Mouse (Mus musculus) CH12F3 (cell line): ENCODE measurements around the gene Gm44973.
"Not testable (repeated sequence)": the region's sequence is repeated elsewhere in the genome, so short reads cannot be mapped to it uniquely, and the experiment has no call there.

ENCODE experiments used
- in situ Hi-C: fragments of 300-500 bp; cut with MboI; formaldehyde crosslinking; loops from 2 replicates; pipeline ENCODE4 v1.14.3; 2020; ENCODE audit warnings: low sequenced_read_pairs

The Gm44973 gene

GRCm38 (mm10) chr7:5016057-5016456 lies 761 bp downstream of the Gm44973 start:
- in situ Hi-C loops: no loop called here

- in situ Hi-C loops: no loop called here
Observed at GRCm38 (mm10) chr7:5016920-5017319, 1.6 kb downstream of the Gm44973 start.

GRCm38 (mm10) chr7:5017352-5017751 lies 2.1 kb downstream of the Gm44973 start:
- in situ Hi-C loops: no loop called here

- in situ Hi-C loops: no loop called here
Observed at GRCm38 (mm10) chr7:5017931-5018330, 2.6 kb downstream of the Gm44973 start.

DNA sequence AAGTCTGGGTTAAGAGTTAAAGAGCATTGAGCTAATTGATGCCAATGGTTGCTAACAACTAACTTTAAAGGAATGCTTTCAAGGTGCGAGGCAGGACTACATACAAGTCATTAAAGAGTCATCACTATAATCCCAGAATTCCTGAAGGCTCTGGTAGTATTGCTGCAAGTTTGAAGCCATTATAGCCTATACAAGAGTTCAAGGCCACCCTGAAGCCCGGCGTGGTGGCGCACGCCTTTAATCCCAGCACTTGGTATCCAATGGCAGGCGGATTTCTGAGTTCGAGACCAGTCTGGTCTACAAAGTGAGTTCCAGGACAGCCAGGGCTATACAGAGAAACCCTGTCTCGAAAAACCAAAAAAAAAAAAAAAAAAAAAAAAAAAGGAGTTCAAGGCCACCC lies 4.3 kb downstream of the Gm44973 start:
- in situ Hi-C loops: not testable (repeated sequence)

- in situ Hi-C loops: no loop called here
Observed at GRCm38 (mm10) chr7:5020000-5020681, 4.8 kb downstream of the Gm44973 start, which contains the start of the genes Zfp865 and Ccdc106. Gene Zfp865 (plus strand): TSS chr7:5020376. Gene Ccdc106 (plus strand): TSS chr7:5020553.

DNA sequence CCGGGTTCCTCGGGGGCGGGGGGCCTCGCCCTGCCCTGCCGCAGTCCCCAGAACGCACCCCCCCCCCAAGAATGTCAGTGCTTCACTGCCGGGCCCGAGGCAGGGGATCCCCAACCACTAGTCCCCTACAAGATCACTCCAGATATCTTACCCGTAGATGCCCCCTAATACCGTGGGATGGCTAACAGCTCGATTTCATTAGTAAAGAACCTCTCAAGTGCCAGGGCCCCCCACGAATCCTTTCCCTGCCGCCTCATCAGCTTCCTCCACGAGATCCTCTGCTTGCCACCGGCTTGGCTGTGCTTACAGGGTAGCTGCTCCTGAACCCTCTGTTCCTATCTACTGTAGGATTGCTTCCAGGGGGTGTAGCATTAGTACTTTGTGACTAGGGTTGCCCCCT lies 5.4 kb downstream of the Gm44973 start:
- in situ Hi-C loops: no loop called here

GRCm38 (mm10) chr7:5021197-5021596 lies 5.9 kb downstream of the Gm44973 start:
- in situ Hi-C loops: no loop called here

DNA sequence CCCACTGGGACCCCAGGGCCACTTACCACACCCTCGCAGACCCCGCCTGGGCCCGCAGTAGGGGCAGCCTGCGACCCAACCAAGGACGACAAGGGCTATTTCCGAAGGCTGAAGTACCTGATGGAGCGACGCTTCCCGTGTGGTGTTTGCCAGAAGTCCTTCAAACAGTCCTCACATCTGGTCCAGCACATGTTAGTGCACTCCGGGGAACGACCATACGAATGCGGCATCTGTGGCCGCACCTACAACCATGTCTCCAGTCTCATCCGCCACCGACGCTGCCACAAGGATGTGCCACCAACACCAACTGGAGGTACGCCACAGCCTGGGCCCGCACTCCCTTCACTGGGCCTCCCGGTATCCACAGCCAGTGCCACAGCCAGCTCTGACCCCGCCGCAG lies 14.2 kb downstream of the Gm44973 start:
- in situ Hi-C loops: no loop called here

- in situ Hi-C loops: no loop called here
Observed at GRCm38 (mm10) chr7:5029946-5030345, 14.7 kb downstream of the Gm44973 start.

DNA sequence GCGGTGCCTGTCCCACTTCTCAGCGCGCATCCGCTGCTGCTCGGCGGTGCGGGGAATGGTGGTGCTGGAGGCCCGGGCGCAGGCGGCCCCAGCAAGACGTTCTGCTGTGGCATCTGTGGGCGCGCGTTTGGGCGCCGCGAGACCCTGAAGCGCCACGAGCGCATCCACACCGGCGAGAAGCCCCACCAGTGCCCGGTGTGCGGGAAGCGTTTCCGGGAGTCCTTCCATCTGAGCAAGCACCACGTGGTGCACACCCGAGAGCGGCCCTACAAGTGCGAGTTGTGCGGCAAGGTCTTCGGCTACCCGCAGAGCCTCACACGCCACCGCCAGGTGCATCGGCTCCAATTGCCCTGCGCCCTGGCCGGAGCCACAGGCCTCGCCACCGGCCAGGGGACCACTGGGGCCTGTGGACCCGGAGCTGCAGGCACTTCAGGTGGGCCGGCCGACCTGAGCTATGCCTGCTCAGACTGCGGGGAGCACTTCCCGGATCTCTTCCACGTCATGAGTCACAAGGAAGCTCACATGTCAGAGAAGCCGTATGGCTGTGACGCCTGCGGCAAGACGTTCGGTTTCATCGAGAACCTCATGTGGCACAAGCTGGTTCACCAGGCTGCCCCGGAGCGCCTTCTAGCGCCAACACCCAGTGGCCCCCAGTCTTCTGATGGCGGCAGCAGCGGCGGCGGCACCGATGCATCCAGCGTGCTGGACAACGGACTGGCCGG lies 15.4 kb downstream of the Gm44973 start:
- in situ Hi-C loops: no loop called here

GRCm38 (mm10) chr7:5031496-5031895 lies 16.2 kb downstream of the Gm44973 start:
- in situ Hi-C loops: no loop called here

GRCm38 (mm10) chr7:5033818-5034217 lies 18.5 kb downstream of the Gm44973 start, which contains the start of gene 4632433K11Rik:
Gene 4632433K11Rik (plus strand): TSS chr7:5034118.
- in situ Hi-C loops: no loop called here

DNA sequence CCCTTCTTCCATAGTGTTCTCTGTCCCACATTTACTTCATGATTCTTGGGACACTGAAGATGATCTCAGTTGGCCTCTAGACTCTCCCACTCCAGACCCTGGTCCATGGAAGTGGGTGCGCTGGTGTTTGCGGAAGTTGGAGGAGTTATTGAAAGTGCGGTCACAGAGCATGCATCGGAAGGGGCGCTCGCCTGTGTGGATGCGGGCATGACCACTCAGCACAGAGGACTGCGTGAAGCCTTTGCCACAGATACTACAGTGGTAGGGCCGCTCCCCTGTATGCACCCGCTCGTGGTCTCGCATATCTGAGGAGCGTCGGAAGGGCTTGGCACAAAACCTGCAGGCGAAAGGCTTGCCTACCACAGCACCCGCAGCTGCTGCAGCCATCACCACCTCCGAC lies 20.3 kb downstream of the Gm44973 start:
- in situ Hi-C loops: no loop called here

GRCm38 (mm10) chr7:5036136-5036535 lies 20.8 kb downstream of the Gm44973 start:
- in situ Hi-C loops: no loop called here

DNA sequence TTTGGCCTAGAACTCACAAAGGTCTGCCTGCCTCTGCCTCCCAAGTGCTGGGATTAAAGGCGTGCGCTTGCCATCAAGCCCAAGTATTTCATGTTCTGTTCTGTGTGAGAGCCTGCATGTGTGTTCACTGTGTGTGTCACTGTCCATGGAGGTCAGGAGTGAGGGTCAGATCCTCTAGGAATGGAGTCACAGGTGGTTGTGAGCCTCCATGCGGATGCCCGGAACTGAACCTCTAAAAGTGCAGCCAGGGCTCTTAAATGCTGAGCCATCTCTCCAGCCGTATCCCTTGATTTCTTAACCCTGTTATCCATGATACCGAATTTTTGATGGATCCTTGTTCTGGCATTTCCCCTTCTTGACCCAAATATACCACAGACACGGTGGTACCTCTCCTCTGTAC lies 21.7 kb downstream of the Gm44973 start:
- in situ Hi-C loops: no loop called here

- in situ Hi-C loops: no loop called here
Observed at GRCm38 (mm10) chr7:5037467-5037866, 22.2 kb downstream of the Gm44973 start.

DNA sequence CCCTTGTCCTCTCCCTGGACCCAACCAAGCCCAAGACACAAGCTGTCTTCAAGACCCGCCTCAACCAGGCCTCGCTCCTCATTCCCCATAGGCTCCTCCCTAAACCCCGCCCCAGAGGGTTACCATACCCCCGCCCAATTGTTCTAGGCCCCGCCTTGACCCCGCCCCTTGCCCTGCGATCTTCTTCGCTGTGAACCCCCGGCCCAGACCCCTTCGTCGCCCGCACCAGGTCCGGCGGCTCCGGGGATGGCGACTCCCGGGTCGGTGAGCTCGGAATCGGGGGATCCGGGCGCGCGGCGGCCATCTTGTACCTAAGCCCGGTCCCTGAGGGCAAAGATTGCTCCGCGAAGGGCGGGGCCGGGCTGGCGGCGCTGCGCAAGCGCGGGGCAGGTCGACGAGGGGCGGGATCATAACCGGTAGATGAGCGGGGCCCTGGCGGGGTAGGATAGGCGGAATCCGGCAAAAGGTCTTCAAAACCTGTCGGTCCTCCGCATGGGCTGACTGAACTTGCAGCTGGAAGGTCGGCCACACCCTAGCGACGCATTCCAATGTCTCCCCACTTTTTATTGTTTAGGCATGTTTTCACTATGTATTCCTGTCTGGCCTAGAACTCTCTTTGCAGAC lies 22.9 kb downstream of the Gm44973 start, which contains the start of gene Zfp784:
Gene Zfp784, minus strand, starts transcription at position 338 of the 624 bp plus-strand sequence.
- in situ Hi-C loops: no loop called here

GRCm38 (mm10) chr7:5038940-5039339 lies 23.6 kb downstream of the Gm44973 start:
- in situ Hi-C loops: no loop called here

DNA sequence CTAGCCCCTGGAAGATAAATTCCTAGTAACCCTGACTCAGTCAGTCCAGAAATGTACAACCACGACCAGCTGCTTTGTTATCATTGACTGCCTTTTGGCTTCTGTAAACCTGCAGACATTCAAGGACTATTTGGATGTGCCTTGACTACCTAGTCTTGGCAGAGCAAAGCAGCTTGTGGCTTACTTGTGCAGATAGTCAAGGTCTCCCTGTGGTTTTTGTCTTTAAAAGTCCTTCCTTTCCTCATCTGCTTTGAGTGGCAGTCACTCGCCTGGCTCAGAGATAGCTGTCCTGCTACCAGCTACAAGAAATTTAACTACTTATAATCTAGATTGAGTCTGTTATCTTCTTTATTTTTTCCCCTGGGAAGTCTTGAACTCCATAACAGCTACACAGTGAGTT lies 29.7 kb downstream of the Gm44973 start:
- in situ Hi-C loops: loop anchor here (5.0 kb wide), 1 partner anchor 103 kb away; no protein-coding TSS in a partner anchor

DNA sequence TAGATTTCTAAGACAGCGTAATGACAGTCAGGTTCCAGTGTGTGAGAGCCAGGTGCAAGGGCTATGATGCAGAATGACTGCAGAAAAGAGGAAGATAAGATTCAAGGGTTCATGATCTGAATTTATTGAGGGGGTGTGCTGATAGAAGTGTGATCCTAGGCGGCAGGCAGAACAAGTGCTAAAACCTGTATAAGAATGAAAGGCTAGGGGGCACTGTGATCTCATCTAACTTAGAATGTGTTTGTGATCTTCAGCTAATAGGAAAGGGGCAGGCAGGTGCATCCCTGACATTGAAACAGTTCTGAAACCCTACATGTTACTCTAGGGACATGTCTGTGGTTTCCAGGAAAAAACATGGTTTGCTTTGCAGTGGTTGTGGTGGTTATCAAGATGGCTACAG lies 30.8 kb downstream of the Gm44973 start:
- in situ Hi-C loops: loop anchor here (5.0 kb wide), 1 partner anchor 104 kb away; no protein-coding TSS in a partner anchor
